Mouse (Mus musculus): ENCODE results near the gene Il27. TPM values are rescaled to one million over a fixed set of nuclear protein-coding genes. Genes with fewer than 3 reads are reported as not detected.
A peak's percentile ranks its signal among the peaks of the same experiment; 100 is the strongest.

Gene Il27
- 0.54 and 0.85 TPM in 2 replicates for polyA plus RNA-seq (2015; fragmentation: Nextera tagmentation; extraction: Ambion mirVana)

DNA sequence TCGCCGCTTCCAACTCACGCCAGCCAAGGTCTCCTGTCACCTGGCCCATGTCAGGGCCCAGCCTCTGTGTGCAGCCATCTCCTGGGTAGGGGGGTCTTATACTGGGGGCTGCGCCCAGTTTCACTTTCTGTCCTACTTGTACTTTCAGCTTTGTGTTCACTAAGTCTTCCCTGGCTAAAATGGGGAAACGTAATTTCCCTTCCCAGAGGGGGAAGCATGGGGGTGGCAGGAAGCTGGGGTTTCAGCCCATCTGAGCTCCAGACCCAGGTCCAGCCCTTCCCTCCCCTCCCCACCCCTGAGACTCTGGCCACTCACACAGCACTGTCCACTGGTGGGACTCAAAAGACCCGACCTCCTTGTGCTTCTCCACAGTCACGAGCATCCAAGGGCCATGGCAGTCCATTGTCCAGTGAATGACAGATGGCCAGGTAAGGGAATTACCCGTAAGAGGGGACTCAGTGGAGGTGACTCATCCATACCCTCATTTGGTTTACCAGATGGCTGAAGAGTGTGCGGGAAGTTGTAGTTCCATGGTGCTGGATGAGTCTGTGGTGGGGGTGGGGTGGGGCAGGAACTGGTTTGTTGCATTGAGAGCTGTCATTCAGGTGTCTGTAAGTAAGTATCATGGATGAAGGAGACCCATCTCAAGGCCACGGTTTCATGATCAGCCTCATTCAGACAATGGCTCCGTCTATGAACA lies at the start of gene Il27:
Gene Il27, minus strand, starts transcription at position 80 of the 700 bp plus-strand sequence.
- no peak for DNase-seq (ENCODE audit: low spot score)

DNA sequence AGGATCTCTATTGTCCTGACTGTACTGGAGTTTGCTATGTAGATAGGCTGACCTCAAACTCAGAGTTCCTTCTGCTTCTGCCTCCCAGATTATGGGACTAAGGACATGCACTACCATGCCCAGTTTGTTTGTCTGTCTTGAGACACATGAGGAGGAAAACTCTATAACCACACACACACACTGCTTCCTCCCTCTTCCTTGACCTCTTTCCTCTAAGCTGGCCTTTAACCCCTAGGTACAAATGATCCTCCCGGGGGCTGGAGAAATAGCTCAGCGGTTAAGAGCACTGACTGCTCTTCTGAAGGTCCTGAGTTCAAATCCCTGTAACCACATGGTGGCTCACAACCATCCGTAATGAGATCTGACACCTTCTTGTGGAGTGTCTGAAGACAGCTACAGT lies 49.6 kb upstream of the Il27 start:
- no peak for DNase-seq (ENCODE audit: low spot score)

GRCm38 (mm10) chr7:126643244-126643617 lies 48.5 kb upstream of the Il27 start:
- peak; percentile 57 for DNase-seq (ENCODE audit: low spot score)

DNA sequence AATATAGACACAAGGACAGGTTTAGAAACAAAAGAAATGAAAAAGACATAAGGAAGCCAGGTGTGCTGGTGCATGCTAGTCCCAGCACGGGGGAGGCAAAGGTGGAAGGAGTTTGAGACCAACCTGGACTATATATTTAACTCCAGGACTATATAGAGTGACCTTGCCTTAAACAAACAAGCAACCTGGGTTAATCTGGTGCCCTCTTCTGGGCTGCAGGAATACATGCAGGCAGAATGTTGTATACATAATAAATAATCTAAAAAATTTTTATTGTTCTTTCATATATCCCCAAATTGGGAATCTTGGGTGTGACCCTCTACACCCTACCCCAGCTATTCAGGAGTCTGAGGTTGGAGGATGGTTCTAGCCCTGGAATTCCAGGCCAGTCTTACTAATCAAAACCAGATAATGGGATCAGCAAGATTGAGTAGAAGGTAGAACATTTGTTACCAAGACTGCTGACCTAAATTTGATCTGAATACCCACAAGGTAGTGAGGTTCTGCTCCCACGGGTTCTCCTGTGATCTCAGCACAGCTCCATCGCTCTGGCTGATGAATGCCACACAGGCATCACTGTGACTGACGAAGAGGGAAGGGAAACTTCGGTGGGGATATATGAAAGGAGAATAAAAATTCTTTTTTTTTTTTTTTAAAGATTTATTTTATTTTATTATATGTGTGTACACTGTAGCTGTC lies 48.0 kb upstream of the Il27 start:
- DNase-seq (ENCODE audit: low spot score), result no peak

DNA sequence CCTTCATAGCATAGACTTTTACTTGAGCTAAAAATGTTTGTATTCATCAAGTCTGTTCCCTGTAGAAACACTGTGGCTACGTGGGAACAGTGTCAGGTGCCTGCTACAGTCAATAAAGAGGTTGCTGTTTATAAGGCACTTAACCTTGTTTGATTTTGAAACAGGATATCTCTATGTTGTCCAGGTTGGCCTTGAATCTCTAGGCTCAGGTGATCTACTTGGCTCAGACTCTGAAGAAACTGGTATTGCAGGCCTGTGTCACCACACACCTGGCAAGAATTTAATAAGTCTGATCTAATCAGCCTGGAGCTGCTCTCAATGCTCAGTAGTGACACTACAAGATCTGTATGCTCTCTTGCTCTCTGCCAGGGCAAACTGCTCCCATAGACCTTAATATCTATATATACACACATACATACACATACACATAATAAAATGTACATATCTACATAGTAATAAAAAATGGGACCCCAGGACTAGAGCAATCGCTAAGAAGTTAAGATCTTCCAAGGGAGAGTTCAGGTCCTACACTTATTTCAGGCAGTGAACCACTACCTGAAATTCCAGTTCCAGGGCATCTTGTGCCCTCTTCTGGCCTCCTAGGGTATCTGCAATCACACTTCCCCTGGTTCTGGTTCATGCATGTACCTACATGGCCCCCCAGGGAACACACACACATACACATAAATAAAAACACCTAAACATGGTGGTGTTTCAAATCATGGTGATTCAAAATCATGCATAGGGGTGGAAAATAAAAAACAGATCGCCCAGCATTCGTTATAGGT lies 42.2 kb upstream of the Il27 start:
- peak; percentile 63 for DNase-seq (ENCODE audit: low spot score)

DNA sequence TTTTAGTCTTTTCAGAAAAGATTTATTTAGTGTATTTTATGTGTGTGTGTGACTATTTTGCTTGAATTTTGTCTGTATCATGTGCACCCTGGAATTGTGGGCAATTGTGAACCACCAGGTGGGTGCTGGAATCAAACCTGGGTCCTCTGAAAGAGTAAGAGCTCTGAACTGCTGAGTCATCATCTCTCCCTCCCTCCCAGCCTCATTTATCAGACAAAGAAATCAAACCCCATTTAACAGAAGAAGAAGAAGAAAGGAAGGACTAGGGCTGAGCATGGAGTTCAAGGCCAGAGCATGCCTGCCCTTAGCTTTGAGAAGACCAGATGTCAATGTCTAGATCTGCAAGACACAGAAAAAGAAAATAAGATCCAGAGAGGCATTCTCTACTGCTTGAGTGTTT lies 40.6 kb upstream of the Il27 start:
- DNase-seq (ENCODE audit: low spot score), result no peak

- DNase-seq (ENCODE audit: low spot score), result no peak
These were observed 37.7 kb upstream of the Il27 start for GRCm38 (mm10) chr7:126632478-126632877.

DNA sequence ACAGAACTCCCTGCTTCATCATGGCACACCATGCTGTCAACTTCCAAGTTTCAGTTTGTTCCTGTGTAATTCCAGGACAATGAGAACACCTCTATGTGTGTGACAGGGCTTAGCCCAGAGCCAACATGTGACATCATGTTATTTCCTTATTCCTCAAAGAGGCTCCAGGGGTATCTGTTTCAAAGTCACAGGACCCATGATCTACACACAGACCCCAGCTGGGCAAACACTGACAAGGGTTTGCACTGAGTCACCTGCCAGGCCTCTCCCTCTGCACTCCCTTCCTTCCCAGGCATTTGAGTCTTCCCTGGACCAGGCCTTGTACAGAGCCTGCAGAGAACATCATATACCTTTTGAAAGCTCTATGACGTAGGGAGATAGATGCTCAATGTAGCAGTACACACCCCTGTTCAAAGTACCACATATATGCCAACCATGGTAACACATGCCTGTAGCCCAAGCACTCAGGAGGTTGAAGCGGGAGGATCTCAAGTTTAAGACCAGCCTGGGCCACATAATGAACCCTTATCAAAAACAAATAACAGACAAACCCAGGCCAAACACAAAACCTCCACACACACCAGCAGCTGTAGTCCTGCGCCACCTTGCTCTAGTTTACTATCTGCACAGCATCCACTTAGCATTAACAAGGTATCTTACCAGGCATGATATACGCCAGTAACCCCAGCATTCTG lies 36.2 kb upstream of the Il27 start, which contains the start of gene Nupr1:
Gene Nupr1, minus strand, starts transcription at position 38 of the 695 bp plus-strand sequence.
- no peak for DNase-seq (ENCODE audit: low spot score)

GRCm38 (mm10) chr7:126629915-126630314 lies 35.2 kb upstream of the Il27 start:
- DNase-seq (ENCODE audit: low spot score), result no peak

DNA sequence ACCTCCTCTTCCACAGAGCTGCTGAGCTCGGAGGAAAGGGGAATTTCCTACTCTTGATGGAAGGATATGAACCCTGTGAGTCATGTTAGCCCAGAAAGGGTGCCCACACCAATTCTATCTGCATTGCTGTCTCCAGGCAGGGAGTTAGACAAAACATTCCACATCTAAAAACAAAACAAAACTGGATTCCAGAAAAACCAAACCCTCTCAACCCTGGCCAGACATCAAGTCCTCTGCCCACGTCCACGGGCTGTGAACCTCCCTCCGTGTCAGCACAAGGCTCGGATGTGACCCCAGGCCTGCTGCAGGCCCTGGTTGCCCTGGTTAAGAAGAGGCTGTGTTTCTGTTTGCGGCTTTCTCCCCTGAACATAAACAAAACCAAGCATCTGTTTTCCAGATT lies 33.4 kb upstream of the Il27 start:
- DNase-seq (ENCODE audit: low spot score), result no peak

GRCm38 (mm10) chr7:126625807-126626600 lies 31.3 kb upstream of the Il27 start:
- DNase-seq (ENCODE audit: low spot score), result no peak

DNA sequence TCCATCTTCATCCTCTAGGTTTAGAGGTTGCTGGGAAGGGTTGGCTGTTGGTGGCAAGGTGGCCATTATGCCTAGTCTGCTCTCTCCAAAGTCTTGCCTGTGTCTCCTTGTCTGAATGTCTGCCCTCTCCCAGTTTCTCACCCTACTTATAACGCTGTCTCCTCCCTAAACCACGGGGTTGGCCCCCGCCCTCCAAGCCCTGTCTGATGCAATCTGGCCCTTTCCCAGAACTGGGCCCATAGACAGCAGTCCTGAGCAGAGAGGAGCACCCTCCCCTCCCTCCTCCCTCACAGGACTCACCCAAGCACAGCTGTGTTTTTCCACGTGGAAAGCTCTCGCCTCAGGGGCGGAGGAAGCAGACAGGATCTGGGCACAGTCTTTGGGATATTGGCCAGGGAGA lies 30.6 kb upstream of the Il27 start:
- no peak for DNase-seq (ENCODE audit: low spot score)

DNA sequence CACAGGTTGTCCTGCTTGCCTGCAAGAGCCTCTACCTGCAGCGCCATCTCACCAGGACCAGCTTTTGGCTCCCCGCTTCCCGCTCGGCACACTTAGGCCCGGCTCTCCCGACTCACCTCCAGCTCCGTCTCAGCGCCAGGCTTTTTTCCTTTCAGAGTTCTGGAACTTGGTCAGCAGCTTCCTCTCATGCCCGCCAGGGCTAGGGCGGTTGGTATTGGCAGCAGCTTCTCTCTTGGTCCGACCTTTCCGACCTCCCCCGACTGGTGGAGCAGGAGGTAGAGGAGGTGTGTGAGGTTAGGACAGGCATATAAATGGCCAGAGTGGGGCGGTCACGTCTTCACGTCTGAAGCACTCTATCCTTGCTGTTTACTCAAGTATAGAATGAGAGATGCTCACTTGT lies 30.0 kb upstream of the Il27 start:
- DNase-seq (ENCODE audit: low spot score), result no peak

DNA sequence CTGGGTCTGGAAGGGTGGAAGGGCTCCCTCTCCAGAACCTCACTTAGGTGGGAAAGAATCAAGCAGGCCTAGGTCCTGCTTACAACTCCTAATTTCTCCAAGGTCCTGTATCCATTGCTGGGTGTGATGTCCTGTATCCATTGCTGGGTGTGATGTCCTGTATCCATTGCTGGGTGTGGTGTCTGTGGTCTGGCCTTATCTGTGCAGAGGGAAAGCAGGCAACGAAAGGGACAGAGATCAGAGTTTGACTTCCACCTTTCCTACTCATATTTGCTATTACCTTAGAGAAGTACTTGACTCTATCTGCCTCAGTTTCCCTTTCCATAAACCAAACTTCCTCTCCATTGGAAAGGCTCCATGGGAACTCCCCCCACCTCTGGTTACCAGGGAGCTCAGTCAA lies 28.6 kb upstream of the Il27 start:
- DNase-seq (ENCODE audit: low spot score), result no peak

DNA sequence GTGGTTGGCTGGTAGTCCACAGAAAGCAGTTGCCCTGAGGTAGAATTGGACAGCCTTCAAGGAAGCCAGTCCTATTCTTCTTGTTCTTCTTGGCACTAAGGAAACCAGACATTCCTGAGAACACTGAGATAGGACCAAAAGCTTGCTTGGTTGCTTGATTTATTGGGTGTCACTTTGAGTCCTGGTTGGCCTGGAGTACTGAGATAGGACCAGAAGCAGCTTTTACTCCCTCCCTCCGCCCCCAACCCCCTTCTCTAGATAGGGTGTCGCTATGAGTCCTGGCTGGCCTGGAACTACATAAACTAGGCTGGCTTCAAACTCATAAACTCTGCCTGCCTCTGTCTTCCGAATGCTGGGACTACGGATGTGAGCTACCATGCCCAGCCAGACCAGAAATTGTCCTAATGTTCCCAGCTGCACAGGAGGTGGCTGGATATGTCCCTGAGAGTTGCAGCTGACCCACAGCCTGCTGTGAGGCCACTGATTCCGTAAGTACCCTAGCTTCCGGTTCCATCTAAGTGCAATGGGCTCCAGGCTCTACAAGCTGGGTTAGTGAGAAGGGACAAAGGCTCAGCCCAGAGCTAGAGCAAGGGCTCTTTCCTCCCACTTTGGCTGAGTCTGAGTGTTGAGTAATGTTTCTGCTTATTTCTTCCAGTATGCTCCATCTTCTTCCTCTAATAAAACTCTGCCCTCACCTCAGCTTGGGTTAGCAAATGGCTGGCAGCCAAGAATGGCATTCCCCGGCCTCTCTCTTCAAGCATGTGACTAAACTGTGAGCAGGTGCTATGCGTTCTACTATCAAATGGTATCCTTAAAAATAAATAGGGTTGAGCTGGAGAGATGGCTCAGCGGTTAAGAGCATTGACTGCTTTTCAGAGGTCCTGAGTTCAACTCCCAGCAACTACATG lies 27.0 kb upstream of the Il27 start:
- DNase-seq (ENCODE audit: low spot score), result no peak

DNA sequence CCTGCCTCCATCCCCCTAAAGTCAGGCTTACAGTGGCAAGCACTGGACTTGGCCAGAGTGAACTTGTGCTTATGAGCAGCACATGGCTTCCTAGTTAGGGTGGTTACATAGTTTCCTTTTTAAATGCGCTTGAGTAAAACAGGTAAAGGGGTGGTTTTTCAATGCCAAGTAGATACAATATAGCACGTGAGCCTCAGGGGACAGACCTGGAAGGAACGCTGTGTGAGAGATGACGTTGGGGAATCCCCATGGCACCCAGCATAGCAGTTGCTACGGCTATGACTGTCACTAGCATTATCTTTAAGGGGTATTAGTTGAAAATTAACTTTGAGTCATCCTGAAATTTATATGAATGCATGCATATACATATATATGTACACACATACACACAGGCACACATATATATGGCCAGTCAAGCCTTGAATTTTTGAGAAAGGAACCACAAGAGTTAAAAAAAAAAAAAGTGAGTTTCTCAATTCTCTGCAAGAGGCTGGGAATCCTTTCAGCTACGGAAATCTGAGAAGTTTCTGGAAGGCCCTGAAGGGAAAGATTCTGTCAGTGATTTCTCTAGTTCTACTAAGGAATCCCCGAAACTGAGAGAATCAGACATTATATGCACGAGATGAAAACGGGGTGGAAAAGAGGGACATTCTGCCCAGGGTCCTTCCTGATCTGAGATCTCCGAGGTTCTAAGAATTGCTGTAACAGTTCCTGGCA lies 25.0 kb upstream of the Il27 start:
- no peak for DNase-seq (ENCODE audit: low spot score)

- no peak for DNase-seq (ENCODE audit: low spot score)
These were observed 22.0 kb upstream of the Il27 start for GRCm38 (mm10) chr7:126616707-126617106.

DNA sequence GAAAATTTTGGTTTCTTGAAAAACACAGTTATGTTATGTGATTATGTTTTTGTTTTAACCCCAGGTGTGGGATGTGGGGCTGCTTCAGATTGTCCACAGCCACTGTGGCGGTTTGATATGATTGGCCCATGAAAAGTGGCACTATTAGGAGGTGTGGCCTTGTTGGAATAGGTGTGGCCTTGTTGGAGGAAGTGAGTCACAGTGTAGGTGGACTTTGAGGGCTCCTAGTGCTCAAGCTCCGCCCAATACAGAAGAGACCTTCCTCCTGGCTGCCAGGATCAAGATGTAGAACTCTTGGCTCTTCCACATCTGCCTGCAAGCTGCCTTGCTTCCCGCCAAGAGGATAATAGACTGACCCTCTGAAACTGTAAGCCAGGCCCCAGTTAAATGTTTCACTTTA lies 18.0 kb upstream of the Il27 start:
- no peak for DNase-seq (ENCODE audit: low spot score)

DNA sequence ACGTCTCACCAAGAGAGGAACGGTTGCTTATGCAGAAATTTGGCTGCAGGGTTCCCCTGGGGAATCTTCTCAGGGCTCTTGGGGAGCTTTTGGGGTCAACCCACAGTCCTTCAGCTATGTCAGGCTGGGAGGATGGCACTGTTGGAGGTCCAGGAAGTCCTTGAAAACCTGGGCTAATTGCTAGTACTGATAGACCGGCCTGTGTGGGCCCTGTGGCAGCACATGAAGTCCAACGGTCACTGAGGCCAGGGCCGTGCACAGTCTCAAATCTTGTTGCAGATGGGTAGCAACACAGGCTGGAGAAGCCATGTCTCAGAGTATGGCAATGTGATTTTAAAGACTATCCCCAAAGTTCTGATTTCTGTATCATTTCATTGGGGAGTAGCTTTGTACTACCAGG lies 13.1 kb upstream of the Il27 start:
- DNase-seq (ENCODE audit: low spot score), result no peak
